Mouse (Mus musculus) stomach, embryonic 16.5 days (tissue): ENCODE measurements around the gene Tenm4. TPM values are rescaled to one million over a fixed set of nuclear protein-coding genes. Genes with fewer than 3 reads are reported as not detected.

Experiments used
- ATAC-seq: fragments of 200-750 bp; cut with Nextera tagmentation; 2 replicates; pipeline ENCODE4 v1.8.0; 2017; ENCODE audit warnings: moderate number of reproducible peaks, moderate TSS enrichment; ENCODE audit not compliant: insufficient read depth, low FRiP score
- H3K27ac ChIP-seq: fragments of 300-500 bp; sonication (generic); 2 replicates; pipeline ENCODE4 v1.5.1; 2014; ENCODE audit warnings: low read length
- H3K27me3 ChIP-seq: fragments of 300-500 bp; sonication (generic); 2 replicates; pipeline ENCODE4 v1.6.1; 2014; ENCODE audit warnings: low read length, control low read depth, mixed read lengths; ENCODE audit not compliant: control insufficient read depth, insufficient read depth
- H3K36me3 ChIP-seq: fragments of 300-500 bp; sonication (generic); 2 replicates; pipeline ENCODE4 v1.6.1; 2014; ENCODE audit warnings: low read length; ENCODE audit not compliant: control insufficient read depth, insufficient read depth
- H3K4me1 ChIP-seq: fragments of 300-500 bp; sonication (generic); 2 replicates; pipeline ENCODE4 v1.6.1; 2014; ENCODE audit warnings: low read length, control low read depth, mixed read lengths; ENCODE audit not compliant: control insufficient read depth, insufficient read depth
- H3K4me2 ChIP-seq: fragments of 300-500 bp; sonication (generic); 2 replicates; pipeline ENCODE4 v1.6.1; 2014; ENCODE audit warnings: low read depth, low read length, mixed read lengths
- H3K4me3 ChIP-seq: fragments of 300-500 bp; sonication (generic); replicated peaks from 2 replicates; pipeline ENCODE4 v1.5.1; 2014; ENCODE audit warnings: mild to moderate bottlenecking, low read length
- H3K9ac ChIP-seq: fragments of 300-500 bp; sonication (generic); 2 replicates; pipeline ENCODE4 v1.6.1; 2014; ENCODE audit warnings: low read length
- H3K9me3 ChIP-seq: fragments of 300-500 bp; sonication (generic); replicated peaks from 2 replicates; pipeline ENCODE4 v1.6.1; 2016; ENCODE audit warnings: low read length, control low read depth; ENCODE audit not compliant: control insufficient read depth
- WGBS: fragments of 180-500 bp; shearing (Covaris S2); extraction: QIAGEN DNeasy Blood & Tissue Kit; methylation state at CpG from one replicate; pipeline ENCODE4 v1.1.7; 2014; 5-methylcytosine and 5-hydroxymethylcytosine counted together
- polyA plus RNA-seq: library from polyadenylated mRNA; unstranded; fragments of >200 nt; fragmentation: Nextera tagmentation; extraction: Ambion mirVana; gene quantifications from 2 replicates; pipeline ENCODE4 v1.2.1, GENCODE M21; 2015

Gene Tenm4
- polyA plus RNA-seq, 1 experiment from 2014 or later, result 22.7 TPM

GRCm38 (mm10) chr7:96331186-96331585 lies 160.1 kb downstream of the Tenm4 start:
- H3K36me3 ChIP-seq, result no peaks in the 10 kb centered on the region
- H3K4me3 ChIP-seq, result no peak overlapping the region
- no peak overlapping the region for H3K27ac ChIP-seq
- H3K27me3 ChIP-seq, result no peaks in the 10 kb centered on the region
- no peaks in the 10 kb centered on the region for H3K9me3 ChIP-seq
- no peak overlapping the region for H3K4me2 ChIP-seq
- no peak for ATAC-seq
- H3K9ac ChIP-seq, result no peak overlapping the region
- 47% methylated on average over 1 of the region's 1 CpGs for WGBS
- H3K4me1 ChIP-seq, result no peaks in the 10 kb centered on the region

- Histone ChIP-seq H3K27ac (no peak overlapping the region), H3K36me3 (no peaks in the 10 kb centered on the region), H3K27me3 (no peaks in the 10 kb centered on the region), H3K4me1 (no peaks in the 10 kb centered on the region), H3K4me2 (no peak overlapping the region), H3K4me3 (no peak overlapping the region), H3K9ac (no peak overlapping the region), H3K9me3 (no peaks in the 10 kb centered on the region)
- ATAC-seq, result no peak
- WGBS, result 31% methylated on average over 2 of the region's 2 CpGs
Measured at GRCm38 (mm10) chr7:96334361-96334760, 163.3 kb downstream of the Tenm4 start.

GRCm38 (mm10) chr7:96336376-96336775 lies 165.3 kb downstream of the Tenm4 start:
- Histone ChIP-seq H3K4me1 (0 out of 2 replicates have a peak, but pooled peaks cover 2% of the 10 kb centered on the region), H3K9ac (no peak overlapping the region), H3K4me3 (no peak overlapping the region), H3K27ac (no peak overlapping the region), H3K4me2 (no peak overlapping the region), H3K9me3 (no peaks in the 10 kb centered on the region), H3K27me3 (no peaks in the 10 kb centered on the region), H3K36me3 (no peaks in the 10 kb centered on the region)
- no peak for ATAC-seq

DNA sequence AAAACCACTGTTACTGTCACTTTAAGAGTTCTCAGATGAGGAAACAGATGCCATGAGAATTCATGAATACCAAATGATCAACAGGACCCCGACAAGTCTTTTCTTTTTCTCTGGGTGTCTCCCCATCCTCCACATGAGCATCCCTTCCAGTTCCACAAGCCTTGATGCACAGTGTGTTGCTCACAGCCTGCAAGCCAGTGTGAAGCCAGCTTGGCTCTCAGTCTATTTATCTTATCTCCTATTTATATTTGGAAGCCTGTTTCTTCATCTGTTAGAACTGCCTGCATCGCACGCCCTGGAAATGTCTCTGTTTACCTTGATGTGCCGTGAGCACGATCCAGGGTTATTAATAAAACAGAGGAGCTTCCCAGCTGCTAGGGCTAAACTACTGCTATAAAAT lies 169.8 kb downstream of the Tenm4 start:
- Histone ChIP-seq H3K9me3 (no peaks in the 10 kb centered on the region), H3K4me2 (no peak overlapping the region), H3K27ac (no peak overlapping the region), H3K27me3 (no peaks in the 10 kb centered on the region), H3K9ac (no peak overlapping the region), H3K4me3 (no peak overlapping the region), H3K36me3 (no peaks in the 10 kb centered on the region), H3K4me1 (0 out of 2 replicates have a peak, but pooled peaks cover 2% of the 10 kb centered on the region)
- ATAC-seq, result no peak
- WGBS, result 45% methylated on average over 5 of the region's 5 CpGs

DNA sequence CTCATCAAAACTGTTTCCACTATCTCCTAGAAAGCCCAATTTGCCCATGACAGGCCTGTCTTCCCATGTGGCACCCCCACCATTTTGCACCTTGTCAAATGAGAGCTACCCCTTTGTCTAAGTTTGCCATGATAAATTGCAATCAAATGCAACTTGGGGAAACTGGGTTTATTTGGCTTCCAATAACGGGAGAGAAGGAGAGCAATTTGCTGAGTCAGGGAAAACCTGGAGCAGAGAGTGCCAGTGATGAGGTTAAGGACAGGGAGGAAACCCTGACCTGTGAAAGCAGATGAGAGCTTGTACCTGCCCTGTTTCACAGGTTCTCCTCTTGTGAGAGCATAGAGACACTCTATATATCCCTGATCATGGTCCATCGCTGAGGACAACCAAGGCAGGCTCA lies 170.4 kb downstream of the Tenm4 start:
- Histone ChIP-seq H3K4me1 (0 out of 2 replicates have a peak, but pooled peaks cover 2% of the 10 kb centered on the region), H3K9ac (no peak overlapping the region), H3K4me3 (no peak overlapping the region), H3K36me3 (no peaks in the 10 kb centered on the region), H3K9me3 (no peaks in the 10 kb centered on the region), H3K27me3 (no peaks in the 10 kb centered on the region), H3K4me2 (no peak overlapping the region), H3K27ac (no peak overlapping the region)
- no peak for ATAC-seq
- WGBS, result 85% methylated on average over 2 of the region's 2 CpGs

- H3K9me3 ChIP-seq, result no peaks in the 10 kb centered on the region
- no peak overlapping the region for H3K27ac ChIP-seq
- H3K36me3 ChIP-seq, result no peaks in the 10 kb centered on the region
- ATAC-seq, result no peak
- H3K4me2 ChIP-seq, result no peak overlapping the region
- 76% methylated on average over 6 of the region's 6 CpGs for WGBS
- H3K27me3 ChIP-seq, result no peaks in the 10 kb centered on the region
- no peak overlapping the region for H3K9ac ChIP-seq
- 0 out of 2 replicates have a peak, but pooled peaks cover 2% of the 10 kb centered on the region for H3K4me1 ChIP-seq
- H3K4me3 ChIP-seq, result no peak overlapping the region
Measured at GRCm38 (mm10) chr7:96342996-96343395, 171.9 kb downstream of the Tenm4 start.

GRCm38 (mm10) chr7:96343667-96344066 lies 172.6 kb downstream of the Tenm4 start:
- no peak for ATAC-seq
- Histone ChIP-seq H3K27ac (no peak overlapping the region), H3K4me1 (0 out of 2 replicates have a peak, but pooled peaks cover 2% of the 10 kb centered on the region), H3K9me3 (no peaks in the 10 kb centered on the region), H3K36me3 (no peaks in the 10 kb centered on the region), H3K27me3 (no peaks in the 10 kb centered on the region), H3K9ac (no peak overlapping the region), H3K4me3 (no peak overlapping the region), H3K4me2 (no peak overlapping the region)
- WGBS, result 78% methylated on average over 2 of the region's 2 CpGs

- Histone ChIP-seq H3K9me3 (no peaks in the 10 kb centered on the region), H3K4me3 (no peak overlapping the region), H3K9ac (no peak overlapping the region), H3K27ac (no peak overlapping the region), H3K27me3 (no peaks in the 10 kb centered on the region), H3K36me3 (no peaks in the 10 kb centered on the region), H3K4me1 (no peaks in the 10 kb centered on the region; the same call in 1 of the 2 replicates), H3K4me2 (no peak overlapping the region)
- no peak for ATAC-seq
- WGBS, result 72% methylated on average over 8 of the region's 8 CpGs
Measured at GRCm38 (mm10) chr7:96352671-96353070, 181.6 kb downstream of the Tenm4 start.

GRCm38 (mm10) chr7:96356285-96356811 lies 185.3 kb downstream of the Tenm4 start:
- 52% methylated on average over 3 of the region's 3 CpGs for WGBS
- Histone ChIP-seq H3K4me2 (no peak overlapping the region), H3K27me3 (no peaks in the 10 kb centered on the region), H3K9me3 (no peaks in the 10 kb centered on the region), H3K4me1 (no peaks in the 10 kb centered on the region; the same call in 1 of the 2 replicates), H3K27ac (no peak overlapping the region), H3K4me3 (no peak overlapping the region), H3K36me3 (no peaks in the 10 kb centered on the region), H3K9ac (no peak overlapping the region)
- no peak for ATAC-seq
